Mouse (Mus musculus): ENCODE measurements around the gene Fto. TPM values are rescaled to one million over a fixed set of nuclear protein-coding genes. Genes with fewer than 3 reads are reported as not detected.

The Fto gene
- polyA plus RNA-seq, 1 experiment from 2014 or later: 16.4 TPM

DNA sequence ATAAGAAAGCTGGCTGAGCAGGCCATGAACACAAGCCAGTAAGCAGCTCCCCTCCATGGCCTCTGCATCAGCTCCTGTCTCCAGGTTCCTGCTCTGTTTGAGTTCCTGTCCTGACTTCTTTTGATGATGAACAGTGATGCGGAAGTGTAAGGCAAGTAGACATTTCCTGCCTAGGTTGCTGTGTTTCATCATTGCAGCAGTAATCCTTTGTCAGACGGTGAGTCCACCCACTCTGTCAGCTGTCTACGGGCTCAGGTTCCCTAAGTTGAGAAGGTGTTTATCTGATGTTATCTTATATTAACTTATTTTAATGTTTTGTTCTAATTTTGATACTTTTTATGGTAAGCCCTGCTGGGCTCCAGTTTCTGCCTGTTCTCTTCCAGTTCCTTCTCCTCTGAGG is 12.7 kb downstream of the Fto start:
- no peak for ATAC-seq (ENCODE audit: low read depth)
- Histone ChIP-seq H3K36me3 (peaks cover 6% of the 10 kb centered on the region; the same call in 1 of the 2 replicates), H3K4me3 (replicated peaks) (no peak overlapping the region), H3K27me3 (no peaks in the 10 kb centered on the region), H3K9ac (no peak overlapping the region), H3K4me1 (replicated peaks) (peaks cover 34% of the 10 kb centered on the region), H3K4me2 (no peak overlapping the region), H3K27ac (no peak overlapping the region), H3K9me3 (replicated peaks) (no peaks in the 10 kb centered on the region)
- DNase-seq: no peak
- 62% methylated on average over 3 of the region's 3 CpGs for WGBS (ENCODE audit: insufficient replicate concordance)

DNA sequence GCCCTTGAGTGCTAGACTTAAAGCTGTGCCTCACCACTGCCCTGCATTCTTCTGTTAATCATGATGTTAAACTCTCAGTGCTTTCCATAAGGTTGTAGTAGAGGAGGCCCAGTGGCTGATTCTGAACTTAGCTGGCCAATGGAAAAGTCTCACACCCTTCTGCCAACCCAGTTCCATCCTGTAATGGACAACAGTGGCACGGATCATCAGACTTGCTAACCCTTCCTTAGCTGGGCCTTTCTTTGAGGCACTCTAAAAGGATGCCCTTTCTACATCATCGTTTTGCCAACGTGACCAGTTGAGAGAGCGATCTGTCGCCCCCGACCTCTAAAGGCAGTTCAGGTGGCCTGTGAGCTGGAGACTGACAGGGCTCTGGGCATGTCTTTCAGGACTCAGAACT is 13.6 kb downstream of the Fto start:
- 78% methylated on average over 6 of the region's 6 CpGs for WGBS (ENCODE audit: insufficient replicate concordance)
- no peak for DNase-seq

DNA sequence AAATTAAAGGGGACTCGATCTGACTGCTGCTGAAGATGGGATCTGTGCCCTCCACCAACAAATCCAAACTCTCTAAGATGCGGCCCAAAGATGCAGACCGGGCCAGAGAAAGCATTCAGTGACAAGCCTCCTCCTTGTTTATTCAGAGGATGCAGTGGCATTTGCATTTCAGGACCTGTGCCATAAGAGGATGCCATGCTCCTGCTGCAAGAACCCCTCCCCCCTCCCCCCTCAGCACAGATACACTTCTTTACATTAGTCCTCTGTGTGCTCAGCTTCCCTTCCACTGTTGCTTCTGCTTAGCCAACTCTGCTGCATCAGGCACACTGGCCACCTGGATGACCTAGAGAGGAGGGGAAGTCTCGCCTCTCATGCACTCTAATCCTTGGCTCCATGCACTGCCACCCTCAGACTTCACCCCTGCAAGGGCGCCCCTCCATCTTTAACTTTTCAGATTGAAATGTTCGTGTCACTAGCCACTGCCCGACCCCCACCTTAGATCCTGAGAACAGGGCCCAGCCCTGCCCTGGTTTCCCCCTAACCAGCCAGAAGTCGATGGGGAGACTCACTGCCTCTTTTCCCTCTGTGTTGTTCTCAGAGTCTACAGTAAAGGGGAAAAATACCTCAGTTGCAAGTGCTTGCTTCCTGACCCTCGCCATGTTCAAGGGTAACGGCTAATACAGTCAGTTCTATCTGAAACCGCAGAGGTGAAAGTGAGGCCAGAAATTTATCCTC is 14.3 kb downstream of the Fto start:
- peaks cover 39% of the 10 kb centered on the region for H3K4me1 ChIP-seq (replicated peaks)
- 73% methylated on average over 11 of the region's 11 CpGs for WGBS (ENCODE audit: insufficient replicate concordance)
- ATAC-seq (ENCODE audit: low read depth): no peak

More for the DNA sequence above, 13.6 kb downstream of the Fto start:
- Histone ChIP-seq H3K4me2 (no peak overlapping the region), H3K9me3 (replicated peaks) (no peaks in the 10 kb centered on the region), H3K27me3 (no peaks in the 10 kb centered on the region), H3K4me3 (replicated peaks) (no peak overlapping the region), H3K4me1 (replicated peaks) (peaks cover 41% of the 10 kb centered on the region), H3K36me3 (peaks cover 6% of the 10 kb centered on the region; the same call in 1 of the 2 replicates), H3K9ac (no peak overlapping the region), H3K27ac (no peak overlapping the region)
- no peak for ATAC-seq (ENCODE audit: low read depth)

DNA sequence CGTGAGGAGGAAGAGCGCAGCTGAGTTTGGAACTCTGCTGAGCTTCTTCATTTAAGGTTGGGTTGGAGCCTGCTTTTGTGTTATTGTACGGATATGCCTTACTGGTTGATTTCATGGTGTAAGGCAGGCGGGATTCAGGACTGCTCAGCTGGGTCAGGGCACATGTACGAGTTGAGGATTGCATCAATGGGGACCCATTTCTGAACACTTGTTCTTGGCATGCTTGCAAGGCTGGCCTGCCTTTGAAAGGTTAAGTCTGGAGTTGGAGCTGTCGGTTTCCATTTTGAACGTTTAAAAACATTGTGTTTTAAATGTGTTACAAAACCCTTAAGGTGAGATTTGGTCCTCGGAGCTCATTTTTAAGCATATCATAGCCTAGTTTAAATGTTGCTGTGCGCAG is 15.7 kb downstream of the Fto start:
- H3K36me3 ChIP-seq: peaks cover 6% of the 10 kb centered on the region; the same call in 1 of the 2 replicates
- peaks cover 35% of the 10 kb centered on the region for H3K4me1 ChIP-seq (replicated peaks)
- no peak overlapping the region for H3K9ac ChIP-seq
- H3K9me3 ChIP-seq (replicated peaks): no peaks in the 10 kb centered on the region
- H3K27me3 ChIP-seq: no peaks in the 10 kb centered on the region
- H3K4me3 ChIP-seq (replicated peaks): no peak overlapping the region
- ATAC-seq (ENCODE audit: low read depth) (no peak), DNase-seq (no peak)
- peak overlapping the region; percentile 68 for H3K27ac ChIP-seq
- no peak overlapping the region for H3K4me2 ChIP-seq
- 76% methylated on average over 9 of the region's 9 CpGs for WGBS (ENCODE audit: insufficient replicate concordance)

More for the DNA sequence above, 14.3 kb downstream of the Fto start:
- DNase-seq: no peak
- Histone ChIP-seq H3K36me3 (peaks cover 6% of the 10 kb centered on the region; the same call in 1 of the 2 replicates), H3K9ac (no peak overlapping the region), H3K9me3 (replicated peaks) (no peaks in the 10 kb centered on the region), H3K4me3 (replicated peaks) (no peak overlapping the region), H3K27me3 (no peaks in the 10 kb centered on the region), H3K4me2 (no peak overlapping the region), H3K27ac (no peak overlapping the region; the same call in 1 of the 2 replicates)

DNA sequence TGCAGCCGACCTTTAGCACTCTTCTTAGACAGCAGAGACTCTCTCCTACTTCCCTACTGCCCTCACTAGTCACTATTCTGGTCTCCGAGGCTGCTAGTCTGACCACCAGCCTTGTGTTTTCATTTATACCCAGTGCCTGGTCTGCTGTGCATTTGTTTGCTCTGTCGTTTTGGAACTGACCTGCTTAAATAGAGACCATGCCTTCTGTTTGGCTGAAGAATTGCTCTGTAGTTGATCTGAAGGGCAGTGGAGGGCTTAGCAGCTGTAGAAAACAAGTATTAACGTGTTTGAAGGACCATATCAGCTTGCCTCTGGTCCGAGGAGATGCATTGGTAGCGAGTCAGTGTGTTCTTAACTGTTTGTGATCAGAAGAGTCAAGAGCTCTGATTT is 16.1 kb downstream of the Fto start:
- Histone ChIP-seq H3K4me3 (replicated peaks) (no peak overlapping the region), H3K4me2 (no peak overlapping the region), H3K4me1 (replicated peaks) (peaks cover 34% of the 10 kb centered on the region), H3K36me3 (peaks cover 6% of the 10 kb centered on the region; the same call in 1 of the 2 replicates), H3K27me3 (no peaks in the 10 kb centered on the region), H3K9me3 (replicated peaks) (no peaks in the 10 kb centered on the region), H3K27ac (peak overlapping the region; percentile 68), H3K9ac (no peak overlapping the region)
- WGBS (ENCODE audit: insufficient replicate concordance): 50% methylated on average over 6 of the region's 6 CpGs
- no peak for DNase-seq
- no peak for ATAC-seq (ENCODE audit: low read depth)

DNA sequence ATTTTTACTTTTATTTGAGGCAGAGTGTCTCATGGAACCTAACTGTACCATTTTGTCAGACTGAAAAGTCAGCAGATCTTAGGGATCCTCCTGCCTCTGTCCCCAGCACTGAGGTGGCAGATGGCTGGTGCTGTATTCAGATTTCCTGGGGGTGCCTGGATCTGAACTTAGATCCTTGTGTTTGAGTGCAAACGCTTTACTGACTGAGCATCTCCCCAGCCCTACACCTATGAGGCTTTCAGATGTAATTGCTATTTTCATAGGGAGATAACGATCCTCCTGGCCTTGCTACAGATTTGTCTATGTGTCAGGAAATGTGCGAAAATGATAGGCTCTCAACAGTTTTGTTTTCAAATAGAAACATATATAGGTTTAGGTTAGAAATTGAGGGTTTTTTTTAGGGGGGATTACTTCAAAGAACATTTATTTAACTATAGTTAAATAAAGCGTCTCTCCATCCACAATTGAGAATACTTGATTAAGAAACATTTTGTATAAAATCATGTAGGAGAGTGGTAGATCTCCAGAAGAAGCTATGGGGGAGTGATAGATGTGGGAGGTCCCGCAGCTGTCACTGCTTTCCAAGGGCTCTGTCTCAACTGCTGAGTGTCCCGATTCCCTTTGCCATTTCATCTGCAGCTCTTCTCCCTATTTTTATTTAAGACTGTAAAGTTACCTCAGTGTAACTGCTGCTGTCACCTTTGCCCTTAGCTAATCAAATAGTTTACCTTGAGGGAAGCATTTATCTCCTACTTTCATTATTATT is 25.2 kb downstream of the Fto start:
- WGBS (ENCODE audit: insufficient replicate concordance): 78% methylated on average over 6 of the region's 6 CpGs
- ATAC-seq (ENCODE audit: low read depth) (no peak), DNase-seq (no peak)

DNA sequence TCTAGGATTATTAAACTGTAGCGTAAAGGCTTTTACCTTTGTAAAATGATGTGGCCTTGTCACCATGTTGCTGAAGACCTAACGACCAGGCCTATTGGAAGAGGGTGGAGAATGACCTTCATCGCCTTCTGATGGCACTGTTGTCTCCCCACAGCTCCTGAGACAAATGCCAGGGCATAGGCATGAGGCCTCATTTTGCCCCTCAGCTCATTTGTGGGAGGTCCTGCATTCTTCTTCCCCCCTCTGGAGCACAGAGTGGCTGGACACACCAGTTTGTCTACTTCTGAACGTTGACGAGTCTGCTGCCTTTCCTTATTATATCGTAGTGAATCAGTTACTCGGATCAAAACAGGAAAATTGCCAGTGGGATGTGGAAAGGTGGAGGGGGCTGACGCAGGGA is 26.3 kb downstream of the Fto start:
- Histone ChIP-seq H3K27ac (no peak overlapping the region), H3K9ac (no peak overlapping the region), H3K4me1 (replicated peaks) (peaks cover 22% of the 10 kb centered on the region), H3K9me3 (replicated peaks) (0 out of 2 replicates have a peak, but pooled peaks cover 5% of the 10 kb centered on the region), H3K27me3 (no peaks in the 10 kb centered on the region), H3K4me3 (replicated peaks) (no peak overlapping the region), H3K36me3 (no peaks in the 10 kb centered on the region), H3K4me2 (no peak overlapping the region)
- DNase-seq (no peak), ATAC-seq (ENCODE audit: low read depth) (no peak)
- WGBS (ENCODE audit: insufficient replicate concordance): 84% methylated on average over 8 of the region's 8 CpGs

More for the DNA sequence above, 25.2 kb downstream of the Fto start:
- Histone ChIP-seq H3K36me3 (no peaks in the 10 kb centered on the region), H3K27ac (no peak overlapping the region), H3K4me3 (replicated peaks) (no peak overlapping the region), H3K9me3 (replicated peaks) (0 out of 2 replicates have a peak, but pooled peaks cover 5% of the 10 kb centered on the region), H3K4me1 (replicated peaks) (peaks cover 19% of the 10 kb centered on the region; the same call in 1 of the 2 replicates), H3K9ac (no peak overlapping the region), H3K27me3 (no peaks in the 10 kb centered on the region), H3K4me2 (no peak overlapping the region)

DNA sequence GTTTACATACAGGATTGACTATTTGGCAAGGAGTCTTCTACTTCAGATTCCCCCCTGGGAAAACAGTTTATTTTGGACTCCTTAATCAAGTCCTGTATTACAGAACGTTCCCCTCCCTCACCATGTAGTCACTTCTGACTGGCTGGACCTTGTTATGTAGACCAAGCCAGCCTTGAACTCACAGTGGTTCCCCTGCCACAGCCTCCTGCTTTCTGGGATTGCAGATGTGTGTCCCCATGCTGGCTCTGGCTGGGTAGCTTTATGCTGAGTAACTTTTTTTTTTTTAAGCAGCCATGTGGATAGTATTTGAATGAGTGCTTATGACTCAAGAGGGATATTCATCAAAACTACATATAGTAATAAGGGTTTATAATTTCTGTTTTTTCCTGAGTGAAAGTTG is 27.4 kb downstream of the Fto start:
- no peaks in the 10 kb centered on the region for H3K36me3 ChIP-seq
- WGBS (ENCODE audit: insufficient replicate concordance): 59% methylated on average over 1 of the region's 1 CpGs
- H3K4me2 ChIP-seq: no peak overlapping the region
- no peaks in the 10 kb centered on the region for H3K27me3 ChIP-seq
- H3K9me3 ChIP-seq (replicated peaks): 0 out of 2 replicates have a peak, but pooled peaks cover 5% of the 10 kb centered on the region
- DNase-seq: no peak
- peaks cover 29% of the 10 kb centered on the region for H3K4me1 ChIP-seq (replicated peaks)
- no peak overlapping the region for H3K9ac ChIP-seq
- H3K4me3 ChIP-seq (replicated peaks): no peak overlapping the region
- no peak for ATAC-seq (ENCODE audit: low read depth)
- no peak overlapping the region for H3K27ac ChIP-seq

DNA sequence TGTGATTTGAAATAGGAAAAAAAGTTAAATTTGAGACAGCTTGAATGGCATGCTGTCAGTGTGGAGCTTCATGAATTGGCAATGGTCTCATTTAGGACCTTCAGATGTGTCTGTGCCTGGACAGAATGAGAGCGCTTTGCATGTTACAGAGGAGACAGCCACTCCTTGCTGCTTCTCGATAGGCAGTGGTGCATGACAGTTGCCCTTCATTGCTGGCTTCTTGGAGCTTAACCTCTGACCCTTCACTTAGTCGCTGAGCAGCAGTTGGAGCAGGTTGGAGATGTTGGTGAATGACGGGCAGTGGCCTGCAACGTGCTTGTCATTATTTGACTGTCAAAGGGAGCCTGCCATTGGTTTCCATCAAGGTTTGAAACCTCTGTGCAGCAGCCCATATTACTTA is 28.9 kb downstream of the Fto start:
- no peak for DNase-seq
- Histone ChIP-seq H3K4me3 (replicated peaks) (no peak overlapping the region), H3K9ac (no peak overlapping the region), H3K9me3 (replicated peaks) (no peaks in the 10 kb centered on the region), H3K4me1 (replicated peaks) (peaks cover 36% of the 10 kb centered on the region), H3K27ac (no peak overlapping the region), H3K27me3 (no peaks in the 10 kb centered on the region), H3K4me2 (no peak overlapping the region), H3K36me3 (no peaks in the 10 kb centered on the region)
- ATAC-seq (ENCODE audit: low read depth): no peak
- 78% methylated on average over 5 of the region's 5 CpGs for WGBS (ENCODE audit: insufficient replicate concordance)

DNA sequence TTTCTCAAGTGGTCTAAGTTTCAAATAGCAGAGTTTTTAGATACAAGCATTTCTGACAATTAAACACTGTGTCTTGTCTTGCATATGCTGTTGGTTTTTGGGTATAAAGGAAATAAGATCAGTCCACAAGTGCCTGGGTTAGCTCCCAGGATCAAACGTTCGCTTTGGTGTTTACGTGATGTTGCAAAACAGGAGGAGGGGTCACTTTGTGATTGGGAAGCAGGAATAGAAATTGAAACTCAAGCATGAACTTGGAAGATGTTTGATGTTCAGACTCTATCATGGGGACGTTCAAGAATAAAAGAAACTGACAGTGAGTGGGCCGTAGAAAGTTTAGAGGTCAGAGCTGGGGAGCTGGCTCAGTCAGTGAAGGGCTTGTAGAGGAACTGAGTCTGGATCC is 29.5 kb downstream of the Fto start:
- no peak overlapping the region for H3K4me3 ChIP-seq (replicated peaks)
- no peak for DNase-seq
- no peaks in the 10 kb centered on the region for H3K27me3 ChIP-seq
- no peak overlapping the region for H3K27ac ChIP-seq
- H3K9ac ChIP-seq: no peak overlapping the region
- no peak overlapping the region for H3K4me2 ChIP-seq
- 64% methylated on average over 5 of the region's 5 CpGs for WGBS (ENCODE audit: insufficient replicate concordance)
- no peaks in the 10 kb centered on the region for H3K36me3 ChIP-seq
- H3K4me1 ChIP-seq (replicated peaks): peaks cover 42% of the 10 kb centered on the region
- H3K9me3 ChIP-seq (replicated peaks): no peaks in the 10 kb centered on the region
- no peak for ATAC-seq (ENCODE audit: low read depth)

DNA sequence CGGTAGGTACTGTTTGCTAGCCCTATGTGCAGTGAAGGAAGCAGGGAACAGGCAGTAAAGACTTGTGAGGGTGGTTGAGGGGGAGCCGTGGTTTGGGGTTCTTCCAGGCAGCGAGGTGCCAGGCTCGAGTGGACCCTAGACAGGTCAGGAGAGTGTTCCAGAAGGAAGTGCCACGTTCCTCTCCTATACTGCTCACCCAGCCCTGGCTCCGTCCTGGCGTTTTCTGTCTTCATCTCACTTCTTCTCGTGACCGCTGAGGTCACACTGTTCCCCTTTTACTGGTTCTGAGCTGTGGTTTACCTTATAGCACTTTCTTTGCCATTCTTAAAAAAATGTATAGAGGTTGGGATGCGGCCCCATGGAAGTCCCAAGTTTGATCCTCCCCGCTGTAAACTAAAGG is 31.3 kb downstream of the Fto start:
- no peak for DNase-seq
- Histone ChIP-seq H3K4me2 (no peak overlapping the region), H3K27ac (no peak overlapping the region), H3K9ac (no peak overlapping the region), H3K9me3 (replicated peaks) (no peaks in the 10 kb centered on the region), H3K4me3 (replicated peaks) (no peak overlapping the region), H3K36me3 (no peaks in the 10 kb centered on the region), H3K27me3 (no peaks in the 10 kb centered on the region), H3K4me1 (replicated peaks) (peaks cover 57% of the 10 kb centered on the region)
- 61% methylated on average over 11 of the region's 11 CpGs for WGBS (ENCODE audit: insufficient replicate concordance)
- ATAC-seq (ENCODE audit: low read depth): no peak

Measured in liver, embryonic 13.5 days (tissue).